14 mouse cellular contexts compared by ENCODE assay signal in genomic region chr4:44112741-44113140, GRCm38 (mm10). TPM values are rescaled to one million over a fixed set of nuclear protein-coding genes. Genes with fewer than 3 reads are reported as not detected.
DNase-seq lines count a peak whose midpoint lies in the region; ATAC-seq and TF ChIP-seq lines count a peak whose summit lies in the region.
"Had no signal": no experiment of that assay in that cellular context is flagged by ENCODE, and none has a peak within 500 bp of the region (broad histone marks: within the 10 kb centered on the region; RNA-seq: fewer than 3 reads in every experiment).

No protein-coding gene starts in this region.

- H3K79me2 ChIP-seq in liver, adult 2 months (ENCODE audit: control insufficient read depth, insufficient read depth, low read length), result no peaks in the 10 kb centered on the region

- peak; percentile 56 for DNase-seq in liver, adult 2 months (ENCODE audit: extremely low read depth, low read depth, low spot score)
- no peak for DNase-seq in liver, embryonic 11.5 days (ENCODE audit: low spot score)
- peak; percentile 62 for DNase-seq in heart, postnatal 0 days (ENCODE audit: low spot score)
- no peak for DNase-seq in midbrain, postnatal 0 days (ENCODE audit: low spot score)
- DNase-seq in left cerebral cortex, postnatal 25 days (ENCODE audit: low spot score in 2 of 2), result no peak
- DNase-seq: cerebellum, adult 9-10 months; right cerebral cortex, postnatal 25 days; thymus, postnatal 25 days had no signal

- no peaks in the 10 kb centered on the region for H3K27me3 ChIP-seq in liver, adult 2 months (ENCODE audit: control insufficient read depth, insufficient read depth, low read length)
- no peaks in the 10 kb centered on the region for H3K27me3 ChIP-seq in liver, embryonic 11.5 days (replicated peaks; ENCODE audit: control insufficient read depth, insufficient read depth, low read length)
- H3K27me3 ChIP-seq in heart, postnatal 0 days (ENCODE audit: control insufficient read depth, insufficient read depth, low read length), result no peaks in the 10 kb centered on the region
- H3K27me3 ChIP-seq in lung, embryonic 16.5 days (ENCODE audit: control insufficient read depth, insufficient read depth, low read depth, low read length), result no peaks in the 10 kb centered on the region
- H3K27me3 ChIP-seq in midbrain, postnatal 0 days (ENCODE audit: insufficient read depth, low read length), result no peaks in the 10 kb centered on the region
- no peaks in the 10 kb centered on the region for H3K27me3 ChIP-seq in forebrain, embryonic 12.5 days
- H3K27me3 ChIP-seq: forebrain, embryonic 15.5 days; hindbrain, embryonic 15.5 days; neural tube, embryonic 12.5 days had no signal

- TF ChIP-seq POLR2A in liver, adult 2 months (IDR thresholded peaks at IDR 0.05; ENCODE audit: extremely low read depth, insufficient read depth, low read length), result no peak

- H3K36me3 ChIP-seq in liver, adult 2 months (ENCODE audit: control insufficient read depth, insufficient read depth, low read length), result no peaks in the 10 kb centered on the region
- H3K36me3 ChIP-seq in liver, embryonic 11.5 days (ENCODE audit: control insufficient read depth, insufficient read depth, low read length), result no peaks in the 10 kb centered on the region
- H3K36me3 ChIP-seq in heart, postnatal 0 days (replicated peaks; ENCODE audit: control insufficient read depth, insufficient read depth, low read length), result no peaks in the 10 kb centered on the region
- H3K36me3 ChIP-seq in lung, embryonic 16.5 days (ENCODE audit: control insufficient read depth, insufficient read depth, low read length), result no peaks in the 10 kb centered on the region
- no peaks in the 10 kb centered on the region; the same call in 1 of the 2 replicates for H3K36me3 ChIP-seq in midbrain, postnatal 0 days (ENCODE audit: insufficient read depth, low read length)
- no peaks in the 10 kb centered on the region for H3K36me3 ChIP-seq in forebrain, embryonic 12.5 days (replicated peaks)
- H3K36me3 ChIP-seq: forebrain, embryonic 15.5 days; hindbrain, embryonic 15.5 days; neural tube, embryonic 12.5 days had no signal

- WGBS in liver, adult 2 months, result 17% methylated on average over 4 of the region's 4 CpGs
- 38% methylated on average over 4 of the region's 4 CpGs for WGBS in liver, embryonic 11.5 days
- WGBS in heart, postnatal 0 days, result 9% methylated on average over 4 of the region's 4 CpGs
- WGBS in lung, embryonic 16.5 days, result 8% methylated on average over 4 of the region's 4 CpGs
- WGBS in midbrain, postnatal 0 days, result 30% methylated on average over 4 of the region's 4 CpGs
- 28% methylated on average over 4 of the region's 4 CpGs for WGBS in forebrain, embryonic 12.5 days

- no peak overlapping the region for H3K4me2 ChIP-seq in liver, embryonic 11.5 days
- peak overlapping the region; percentile 15; the same call in 1 of the 2 replicates for H3K4me2 ChIP-seq in heart, postnatal 0 days (ENCODE audit: low read depth, low read length)
- H3K4me2 ChIP-seq in lung, embryonic 16.5 days (ENCODE audit: low read depth, low read length), result no peak overlapping the region
- no peak overlapping the region for H3K4me2 ChIP-seq in midbrain, postnatal 0 days (ENCODE audit: low read depth, low read length, poor library complexity, severe bottlenecking)
- H3K4me2 ChIP-seq in forebrain, embryonic 12.5 days, result no peak overlapping the region
- H3K4me2 ChIP-seq: forebrain, embryonic 15.5 days; neural tube, embryonic 12.5 days had no signal

- H3K4me3 ChIP-seq in liver, adult 2 months (ENCODE audit: insufficient read depth, low read depth, low read length), result no peak overlapping the region
- H3K4me3 ChIP-seq in liver, embryonic 11.5 days (ENCODE audit: low read depth, low read length), result no peak overlapping the region
- H3K4me3 ChIP-seq in brown adipose tissue, adult 24 weeks (ENCODE audit: insufficient read depth, low read depth, low read length), result no peak overlapping the region
- H3K4me3 ChIP-seq in heart, postnatal 0 days (ENCODE audit: low read depth, low read length), result no peak overlapping the region
- no peak overlapping the region for H3K4me3 ChIP-seq in lung, embryonic 16.5 days (ENCODE audit: low read length)
- no peak overlapping the region for H3K4me3 ChIP-seq in midbrain, postnatal 0 days (ENCODE audit: low read depth, low read length)
- H3K4me3 ChIP-seq in forebrain, embryonic 12.5 days (replicated peaks), result no peak overlapping the region
- H3K4me3 ChIP-seq: forebrain, embryonic 15.5 days; hindbrain, embryonic 15.5 days; neural tube, embryonic 12.5 days had no signal

- ATAC-seq in liver, embryonic 11.5 days (replicated peaks; ENCODE audit: low FRiP score), result no peak
- peak; percentile 80 for ATAC-seq in heart, postnatal 0 days (ENCODE audit: insufficient read depth, low read depth)
- peak; percentile 64 for ATAC-seq in lung, embryonic 16.5 days (ENCODE audit: low read depth)
- no peak for ATAC-seq in midbrain, postnatal 0 days (ENCODE audit: low FRiP score)
- no peak for ATAC-seq in forebrain, embryonic 12.5 days (ENCODE audit: low FRiP score)
- ATAC-seq: forebrain, embryonic 15.5 days had no signal

- peak; percentile 59 for TF ChIP-seq CTCF in liver, adult 2 months (IDR thresholded peaks at IDR 0.05; ENCODE audit: low read depth, low read length)
- TF ChIP-seq CTCF in heart, postnatal 0 days (IDR thresholded peaks at IDR 0.05; ENCODE audit: low read depth), result 0 out of 2 replicates have a peak, but pooled peaks have one; percentile 8
- TF ChIP-seq CTCF in midbrain, postnatal 0 days (IDR thresholded peaks at IDR 0.05), result no peak

- no peak overlapping the region for H3K9ac ChIP-seq in liver, adult 2 months (ENCODE audit: low read depth, low read length)
- no peak overlapping the region for H3K9ac ChIP-seq in liver, embryonic 11.5 days (ENCODE audit: low read depth, low read length)
- H3K9ac ChIP-seq in heart, postnatal 0 days (replicated peaks; ENCODE audit: low read depth, low read length), result no peak overlapping the region
- no peak overlapping the region for H3K9ac ChIP-seq in lung, embryonic 16.5 days (ENCODE audit: low read length)
- H3K9ac ChIP-seq in midbrain, postnatal 0 days (replicated peaks; ENCODE audit: low read length, poor library complexity, severe bottlenecking), result no peak overlapping the region
- H3K9ac ChIP-seq in forebrain, embryonic 12.5 days, result no peak overlapping the region
- H3K9ac ChIP-seq: forebrain, embryonic 15.5 days; hindbrain, embryonic 15.5 days; neural tube, embryonic 12.5 days had no signal

- no peak overlapping the region for H3K27ac ChIP-seq in liver, adult 2 months (replicated peaks; ENCODE audit: insufficient read depth, low read depth, low read length)
- no peak overlapping the region for H3K27ac ChIP-seq in liver, embryonic 11.5 days (ENCODE audit: low read depth, low read length)
- peak overlapping the region; percentile 49 for H3K27ac ChIP-seq in brown adipose tissue, adult 24 weeks (replicated peaks; ENCODE audit: low read depth, low read length)
- H3K27ac ChIP-seq in heart, postnatal 0 days (ENCODE audit: low read depth), result peak overlapping the region; percentile 62
- H3K27ac ChIP-seq in lung, embryonic 16.5 days (ENCODE audit: low read length), result peak overlapping the region; percentile 40; the same call in 1 of the 2 replicates
- H3K27ac ChIP-seq in midbrain, postnatal 0 days (ENCODE audit: low read depth, low read length), result no peak overlapping the region
- H3K27ac ChIP-seq in forebrain, embryonic 12.5 days, result no peak overlapping the region
- H3K27ac ChIP-seq: forebrain, embryonic 15.5 days; hindbrain, embryonic 15.5 days; neural tube, embryonic 12.5 days had no signal

- intact Hi-C loops in left cerebral cortex, postnatal 25 days (cut with DNase I), result no loop called here

- H3K9me3 ChIP-seq in liver, embryonic 11.5 days (ENCODE audit: control insufficient read depth, low read length), result no peaks in the 10 kb centered on the region
- no peaks in the 10 kb centered on the region for H3K9me3 ChIP-seq in heart, postnatal 0 days (replicated peaks; ENCODE audit: control insufficient read depth, low read length)
- no peaks in the 10 kb centered on the region for H3K9me3 ChIP-seq in lung, embryonic 16.5 days (ENCODE audit: control insufficient read depth, low read length)
- H3K9me3 ChIP-seq in midbrain, postnatal 0 days (ENCODE audit: low read length), result no peaks in the 10 kb centered on the region
- no peaks in the 10 kb centered on the region for H3K9me3 ChIP-seq in forebrain, embryonic 12.5 days
- H3K9me3 ChIP-seq: forebrain, embryonic 15.5 days; hindbrain, embryonic 15.5 days; neural tube, embryonic 12.5 days had no signal

- peaks cover 10% of the 10 kb centered on the region for H3K4me1 ChIP-seq in liver, adult 2 months (ENCODE audit: control insufficient read depth, insufficient read depth, low read length)
- H3K4me1 ChIP-seq in liver, embryonic 11.5 days (replicated peaks; ENCODE audit: control insufficient read depth, insufficient read depth, low read length), result no peaks in the 10 kb centered on the region; the same call in 1 of the 2 replicates
- H3K4me1 ChIP-seq in brown adipose tissue, adult 24 weeks (ENCODE audit: control insufficient read depth, insufficient read depth, insufficient read length, low read length), result peaks cover 16% of the 10 kb centered on the region
- peaks cover 12% of the 10 kb centered on the region; the same call in 1 of the 2 replicates for H3K4me1 ChIP-seq in heart, postnatal 0 days (ENCODE audit: control insufficient read depth, insufficient read depth)
- H3K4me1 ChIP-seq in lung, embryonic 16.5 days (replicated peaks; ENCODE audit: control insufficient read depth, insufficient read depth, low read length), result peaks cover 28% of the 10 kb centered on the region
- no peaks in the 10 kb centered on the region; the same call in 1 of the 2 replicates for H3K4me1 ChIP-seq in midbrain, postnatal 0 days (ENCODE audit: insufficient read depth, low read length)
- peaks cover 9% of the 10 kb centered on the region for H3K4me1 ChIP-seq in forebrain, embryonic 12.5 days
- H3K4me1 ChIP-seq: neural tube, embryonic 12.5 days had no signal

- TF ChIP-seq EP300 in heart, postnatal 0 days (IDR thresholded peaks at IDR 0.05; ENCODE audit: low read depth), result peak; percentile 58; the same call in 1 of the 2 replicates

RNA-seq across cellular contexts. Expression of gene Gne, which starts 28.8 kb away (rescaled TPM):
- 318 and 329 TPM in 2 replicates for total RNA-seq in liver, adult 2 months (2014; rRNA removed)
- polyA plus RNA-seq in liver, adult 2 months (2012; rRNA removed), result 85.5 and 87.9 TPM in 2 replicates
- polyA plus RNA-seq in liver, embryonic 11.5 days (2014; fragmentation: Nextera tagmentation; extraction: Ambion mirVana), result 46.3 and 51.9 TPM in 2 replicates
- 17.4 and 17.8 TPM in 2 replicates for polyA plus RNA-seq in brown adipose tissue, adult 24 weeks (2012; ENCODE audit: insufficient read depth, insufficient read length, missing spikeins)
- 44.0 and 45.5 TPM in 2 replicates for total RNA-seq in heart, postnatal 0 days (2014; rRNA removed; ENCODE audit: low replicate concordance)
- polyA plus RNA-seq in heart, postnatal 0 days (2015; fragmentation: Nextera tagmentation; extraction: Ambion mirVana), result 24.2 and 25.5 TPM in 2 replicates
- 47.9 TPM in 2 replicates for polyA plus RNA-seq in lung, embryonic 16.5 days (2015; fragmentation: Nextera tagmentation; extraction: Ambion mirVana)
- 37.6 and 42.4 TPM in 2 replicates for total RNA-seq in midbrain, postnatal 0 days (2014; rRNA removed)
- polyA plus RNA-seq in midbrain, postnatal 0 days (2015; fragmentation: Nextera tagmentation; extraction: Ambion mirVana), result 26.8 and 27.7 TPM in 2 replicates
- 20.1 and 21.2 TPM in 2 replicates for polyA plus RNA-seq in forebrain, embryonic 12.5 days (2016; fragmentation: Nextera tagmentation; extraction: Ambion mirVana)
- total RNA-seq in left cerebral cortex, postnatal 25 days (2021), result 10 to 100 TPM; 42.9 to 49.7 TPM

Comparison
In these comparisons a context has a peak if more than half of its experiments do, and no peak if none do; other contexts are left out.
1. DNase-seq: peak in liver, adult 2 months (single experiment) and heart, postnatal 0 days (single experiment); none in liver, embryonic 11.5 days (single experiment), midbrain, postnatal 0 days (single experiment) and left cerebral cortex, postnatal 25 days (0 of 2).
2. H3K27ac ChIP-seq: peak in brown adipose tissue, adult 24 weeks (single experiment), heart, postnatal 0 days (single experiment) and lung, embryonic 16.5 days (single experiment); none in liver, adult 2 months (single experiment), liver, embryonic 11.5 days (single experiment), midbrain, postnatal 0 days (single experiment) and forebrain, embryonic 12.5 days (single experiment).
3. ATAC-seq: peak in heart, postnatal 0 days (single experiment) and lung, embryonic 16.5 days (single experiment); none in liver, embryonic 11.5 days (single experiment), midbrain, postnatal 0 days (single experiment) and forebrain, embryonic 12.5 days (single experiment).